Mouse (Mus musculus): ENCODE data around the gene Sdc4. TPM values are rescaled to one million over a fixed set of nuclear protein-coding genes. Genes with fewer than 3 reads are reported as not detected.

Sdc4 gene
- total and polyA plus RNA-seq, 3 experiments, result 14.7 to 26.0 (median 20.2) TPM

GRCm38 (mm10) chr2:164403396-164404081 is 40.1 kb downstream of the Sdc4 start:
- Histone ChIP-seq H3K9ac (ENCODE audit: low read depth, low read length) (no peak overlapping the region), H3K4me3 (no peak overlapping the region), H3K79me2 (replicated peaks; ENCODE audit: control insufficient read depth, insufficient read depth, low read length) (no peaks in the 10 kb centered on the region), H3K36me3 (ENCODE audit: control insufficient read depth, insufficient read depth, low read length) (no peaks in the 10 kb centered on the region), H3K27ac (no peak overlapping the region), H3K27me3 (ENCODE audit: control insufficient read depth, insufficient read depth, low read length) (peaks cover 8% of the 10 kb centered on the region), H3K4me1 (ENCODE audit: control insufficient read depth, insufficient read depth, low read length) (peaks cover 2% of the 10 kb centered on the region; the same call in 1 of the 2 replicates)
- intact Hi-C loops (cut with DNase I), result loop anchor here (10.0 kb wide), 1 partner anchor 269 kb away; no protein-coding TSS in a partner anchor
- TF ChIP-seq CTCF (IDR thresholded peaks at IDR 0.05) (no peak), EP300 (IDR thresholded peaks at IDR 0.05; ENCODE audit: insufficient read depth, low read depth, low read length) (no peak), POLR2A (IDR thresholded peaks at IDR 0.05; ENCODE audit: insufficient read depth, low read depth, low read length) (no peak)
- 29% methylated on average over 14 of the region's 14 CpGs for WGBS
- no peak for DNase-seq

GRCm38 (mm10) chr2:164402906-164403305 is 40.8 kb downstream of the Sdc4 start, which contains the start of gene Rbpjl:
Gene Rbpjl, plus strand, starts transcription at chr2:164403141.
- TF ChIP-seq CTCF (IDR thresholded peaks at IDR 0.05), result no peak; the same call in 1 of the 2 replicates
- TF ChIP-seq POLR2A (IDR thresholded peaks at IDR 0.05; ENCODE audit: insufficient read depth, low read depth, low read length), result no peak
- TF ChIP-seq EP300 (IDR thresholded peaks at IDR 0.05; ENCODE audit: insufficient read depth, low read depth, low read length), result no peak
- H3K79me2 ChIP-seq (replicated peaks; ENCODE audit: control insufficient read depth, insufficient read depth, low read length), result no peaks in the 10 kb centered on the region
- H3K27ac ChIP-seq, result no peak within 1 kb of the TSS
- intact Hi-C loops (cut with DNase I), result loop anchor here (10.0 kb wide), 1 partner anchor 268 kb away; no protein-coding TSS in a partner anchor
- H3K9ac ChIP-seq (ENCODE audit: low read depth, low read length), result no peak within 1 kb of the TSS
- H3K4me3 ChIP-seq, result no peak within 1 kb of the TSS
- peaks cover 8% of the 10 kb centered on the region for H3K27me3 ChIP-seq (ENCODE audit: control insufficient read depth, insufficient read depth, low read length)
- peaks cover 2% of the 10 kb centered on the region; the same call in 1 of the 2 replicates for H3K4me1 ChIP-seq (ENCODE audit: control insufficient read depth, insufficient read depth, low read length)
- WGBS, result 8% methylated on average over 17 of the region's 17 CpGs
- no peaks in the 10 kb centered on the region for H3K36me3 ChIP-seq (ENCODE audit: control insufficient read depth, insufficient read depth, low read length)
- peak; percentile 71 to 77 for DNase-seq

GRCm38 (mm10) chr2:164396911-164397310 is 46.8 kb downstream of the Sdc4 start:
- H3K4me3 ChIP-seq, result no peak overlapping the region
- 65% methylated on average over 12 of the region's 12 CpGs for WGBS
- H3K9ac ChIP-seq (ENCODE audit: low read depth, low read length), result no peak overlapping the region
- H3K4me1 ChIP-seq (ENCODE audit: control insufficient read depth, insufficient read depth, low read length), result no peaks in the 10 kb centered on the region
- no peak for DNase-seq
- TF ChIP-seq EP300 (IDR thresholded peaks at IDR 0.05; ENCODE audit: insufficient read depth, low read depth, low read length) (no peak), CTCF (IDR thresholded peaks at IDR 0.05) (no peak), POLR2A (IDR thresholded peaks at IDR 0.05; ENCODE audit: insufficient read depth, low read depth, low read length) (no peak)
- no peak overlapping the region for H3K27ac ChIP-seq
- peaks cover 8% of the 10 kb centered on the region for H3K27me3 ChIP-seq (ENCODE audit: control insufficient read depth, insufficient read depth, low read length)
- no peaks in the 10 kb centered on the region for H3K79me2 ChIP-seq (replicated peaks; ENCODE audit: control insufficient read depth, insufficient read depth, low read length)
- intact Hi-C loops (cut with DNase I), result no loop called here
- H3K36me3 ChIP-seq (ENCODE audit: control insufficient read depth, insufficient read depth, low read length), result no peaks in the 10 kb centered on the region

- no peak overlapping the region for H3K4me3 ChIP-seq
- peaks cover 6% of the 10 kb centered on the region for H3K27me3 ChIP-seq (ENCODE audit: control insufficient read depth, insufficient read depth, low read length)
- no peaks in the 10 kb centered on the region for H3K79me2 ChIP-seq (replicated peaks; ENCODE audit: control insufficient read depth, insufficient read depth, low read length)
- H3K27ac ChIP-seq, result no peak overlapping the region
- H3K4me1 ChIP-seq (ENCODE audit: control insufficient read depth, insufficient read depth, low read length), result no peaks in the 10 kb centered on the region
- TF ChIP-seq CTCF (IDR thresholded peaks at IDR 0.05), result no peak
- TF ChIP-seq EP300 (IDR thresholded peaks at IDR 0.05; ENCODE audit: insufficient read depth, low read depth, low read length), result no peak
- no peak for TF ChIP-seq POLR2A (IDR thresholded peaks at IDR 0.05; ENCODE audit: insufficient read depth, low read depth, low read length)
- H3K36me3 ChIP-seq (ENCODE audit: control insufficient read depth, insufficient read depth, low read length), result no peaks in the 10 kb centered on the region
- no peak overlapping the region for H3K9ac ChIP-seq (ENCODE audit: low read depth, low read length)
- DNase-seq, result no peak
- intact Hi-C loops (cut with DNase I), result no loop called here
- WGBS, result 88% methylated on average over 7 of the region's 7 CpGs
These were observed 47.6 kb downstream of the Sdc4 start for GRCm38 (mm10) chr2:164396076-164396475.

DNA sequence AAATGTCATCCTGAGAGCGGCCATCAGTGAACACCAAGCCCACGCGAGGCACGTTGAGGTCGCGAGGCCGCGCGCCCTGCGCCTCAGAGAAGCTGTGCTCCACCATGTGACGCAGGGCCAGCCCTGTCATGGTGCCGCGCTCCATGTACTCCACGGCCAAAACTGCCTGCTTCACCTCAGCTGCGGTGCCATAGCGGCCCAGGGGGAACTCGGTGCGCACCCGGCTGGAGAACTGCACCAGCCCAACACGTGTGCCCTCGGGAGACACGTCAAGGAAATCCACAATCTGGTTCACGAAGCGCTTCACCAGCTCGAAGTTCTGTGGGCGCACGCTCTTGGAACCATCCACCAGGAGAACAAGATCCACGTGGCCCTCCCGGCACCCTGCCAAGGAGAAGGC is 50.6 kb downstream of the Sdc4 start:
- intact Hi-C loops (cut with DNase I), result no loop called here
- TF ChIP-seq EP300 (IDR thresholded peaks at IDR 0.05; ENCODE audit: insufficient read depth, low read depth, low read length) (no peak), CTCF (IDR thresholded peaks at IDR 0.05) (no peak), POLR2A (IDR thresholded peaks at IDR 0.05; ENCODE audit: insufficient read depth, low read depth, low read length) (no peak)
- H3K4me1 ChIP-seq (ENCODE audit: control insufficient read depth, insufficient read depth, low read length), result no peaks in the 10 kb centered on the region

DNA sequence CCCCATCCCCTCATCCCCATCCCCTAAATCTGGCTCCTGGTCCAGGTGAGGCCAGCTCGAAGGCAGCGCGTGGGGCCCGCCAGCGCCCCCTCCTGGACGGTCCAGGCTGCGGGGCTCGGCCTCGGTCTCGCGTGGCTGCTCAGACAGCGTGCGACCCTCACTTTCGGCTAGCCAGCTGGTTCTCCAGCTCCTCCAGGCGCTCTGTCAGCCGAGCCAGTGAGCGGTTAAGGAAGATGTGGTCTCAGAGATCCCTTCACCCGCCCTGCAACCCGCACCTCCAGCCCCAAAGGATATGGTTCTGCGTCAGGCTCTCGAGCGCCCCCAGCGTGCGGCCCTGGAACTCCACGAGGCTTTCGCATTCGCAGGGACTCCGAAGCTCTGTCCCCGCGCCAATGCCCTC is 54.2 kb downstream of the Sdc4 start:
- peak overlapping the region; percentile 43 for H3K4me3 ChIP-seq
- WGBS, result under 1% methylated on average over 30 of the region's 30 CpGs
- intact Hi-C loops (cut with DNase I), result loop anchor here (5.0 kb wide), 1 partner anchor 287 kb away; no protein-coding TSS in a partner anchor
- no peaks in the 10 kb centered on the region; the same call in 1 of the 2 replicates for H3K4me1 ChIP-seq (ENCODE audit: control insufficient read depth, insufficient read depth, low read length)
- TF ChIP-seq CTCF (IDR thresholded peaks at IDR 0.05) (peak; percentile 83), EP300 (IDR thresholded peaks at IDR 0.05; ENCODE audit: insufficient read depth, low read depth, low read length) (no peak), POLR2A (IDR thresholded peaks at IDR 0.05; ENCODE audit: insufficient read depth, low read depth, low read length) (no peak)
- peaks cover 3% of the 10 kb centered on the region; the same call in 1 of the 2 replicates for H3K27me3 ChIP-seq (ENCODE audit: control insufficient read depth, insufficient read depth, low read length)
- H3K27ac ChIP-seq, result no peak overlapping the region
- H3K36me3 ChIP-seq (ENCODE audit: control insufficient read depth, insufficient read depth, low read length), result no peaks in the 10 kb centered on the region
- H3K79me2 ChIP-seq (replicated peaks; ENCODE audit: control insufficient read depth, insufficient read depth, low read length), result no peaks in the 10 kb centered on the region
- DNase-seq, result peak; percentile 74 to 87
- peak overlapping the region; percentile 57 for H3K9ac ChIP-seq (ENCODE audit: low read depth, low read length)

More for the DNA sequence above, 50.6 kb downstream of the Sdc4 start:
- H3K27ac ChIP-seq, result no peak overlapping the region
- H3K79me2 ChIP-seq (replicated peaks; ENCODE audit: control insufficient read depth, insufficient read depth, low read length), result no peaks in the 10 kb centered on the region
- DNase-seq, result no peak
- H3K27me3 ChIP-seq (ENCODE audit: control insufficient read depth, insufficient read depth, low read length), result peaks cover 3% of the 10 kb centered on the region; the same call in 1 of the 2 replicates
- 77% methylated on average over 29 of the region's 29 CpGs for WGBS
- no peak overlapping the region for H3K9ac ChIP-seq (ENCODE audit: low read depth, low read length)
- no peak overlapping the region for H3K4me3 ChIP-seq
- H3K36me3 ChIP-seq (ENCODE audit: control insufficient read depth, insufficient read depth, low read length), result no peaks in the 10 kb centered on the region

Data from heart, adult 2 months (tissue).